Mouse (Mus musculus) large intestine, adult 2 months (tissue): ENCODE results near the gene Nat8l. TPM values are rescaled to one million over a fixed set of nuclear protein-coding genes. Genes with fewer than 3 reads are reported as not detected.
"Not testable (repeated sequence)": the region's sequence is repeated elsewhere in the genome, so short reads cannot be mapped to it uniquely, and the experiment has no call there.

ENCODE experiments used
- DNase-seq: peaks from one replicate; pipeline ENCODE4 v3.0.0-alpha.2; 2012; ENCODE audit warnings: low read depth, low spot score
- WGBS: fragments of 180-500 bp; shearing (Covaris S2); methylation state at CpG from one replicate; pipeline ENCODE4 v1.1.7; 2018; 5-methylcytosine and 5-hydroxymethylcytosine counted together
- polyA plus RNA-seq: library from polyadenylated mRNA; depleted of rRNA; stranded (reverse); fragments of >200 nt; gene quantifications from 2 replicates; pipeline ENCODE4 v1.2.3, GENCODE M21; 2012; rRNA removed

The Nat8l gene
- polyA plus RNA-seq = 0.47 and 0.61 TPM in 2 replicates

DNA sequence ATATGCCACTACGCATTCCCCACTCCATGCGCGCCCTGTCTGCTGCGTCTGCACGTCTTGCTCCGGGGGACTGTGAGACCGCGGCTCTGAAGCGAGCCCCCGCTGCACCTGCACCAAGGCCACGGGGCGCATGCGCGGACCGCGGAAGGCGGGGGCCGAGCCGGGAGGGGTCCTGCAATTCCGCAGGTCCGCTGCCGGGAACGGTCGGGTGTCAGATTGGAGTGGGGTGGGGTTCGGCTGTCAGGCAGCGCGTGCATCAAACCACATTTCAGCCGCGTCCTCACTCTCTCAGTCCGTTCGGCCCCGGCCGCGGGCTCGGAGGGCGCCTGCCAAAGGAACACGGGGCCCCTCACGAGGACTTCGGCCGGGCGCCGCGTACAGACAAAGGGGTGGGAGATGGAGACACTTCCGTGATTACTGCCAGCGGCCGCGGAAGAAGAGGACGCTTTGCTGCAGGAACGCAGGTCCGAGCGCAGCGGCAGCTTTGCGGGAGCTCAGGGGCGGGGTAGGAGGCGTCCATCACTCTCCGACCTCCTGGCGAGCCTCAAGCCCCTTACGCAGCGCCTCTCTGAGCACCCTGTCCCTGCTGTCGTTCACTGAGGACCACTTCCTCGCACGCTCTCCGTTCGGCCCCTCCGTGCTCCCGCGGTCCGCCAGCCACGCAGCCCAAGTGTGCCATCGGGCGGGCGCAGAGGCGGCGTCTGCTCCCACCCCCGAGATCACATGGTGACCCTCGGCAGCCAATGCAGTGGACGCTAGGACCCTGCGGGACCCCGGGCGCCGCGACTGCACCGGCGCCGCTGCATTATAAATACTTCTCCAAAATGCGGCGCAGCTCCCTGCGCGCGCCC lies at the start of gene Nat8l:
Nat8l (plus strand) TSS at position 142 of the 851 bp plus-strand sequence.
- WGBS = under 1% methylated on average over 89 of the region's 90 CpGs
- DNase-seq = no peak

DNA sequence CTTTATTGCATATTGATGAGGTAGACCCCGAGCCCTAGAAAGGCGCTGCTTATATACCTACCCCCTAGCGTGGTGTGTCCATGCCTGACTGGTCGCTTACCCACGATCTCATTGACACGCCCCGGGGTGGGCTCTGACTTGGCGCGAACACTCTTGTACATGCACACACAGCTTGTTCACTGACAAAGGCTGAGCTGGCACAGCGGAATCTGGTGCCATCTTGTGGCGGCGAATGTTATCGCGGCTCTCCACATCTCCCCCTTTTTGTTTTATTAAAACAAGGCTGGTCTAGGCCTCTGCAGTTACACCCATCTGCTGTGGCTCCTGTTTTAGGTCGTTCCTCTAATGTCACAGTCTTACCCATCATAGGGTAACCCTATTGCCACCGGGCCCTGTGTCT lies 48.7 kb upstream of the Nat8l start:
- WGBS = 88% methylated on average over 16 of the region's 16 CpGs

DNA sequence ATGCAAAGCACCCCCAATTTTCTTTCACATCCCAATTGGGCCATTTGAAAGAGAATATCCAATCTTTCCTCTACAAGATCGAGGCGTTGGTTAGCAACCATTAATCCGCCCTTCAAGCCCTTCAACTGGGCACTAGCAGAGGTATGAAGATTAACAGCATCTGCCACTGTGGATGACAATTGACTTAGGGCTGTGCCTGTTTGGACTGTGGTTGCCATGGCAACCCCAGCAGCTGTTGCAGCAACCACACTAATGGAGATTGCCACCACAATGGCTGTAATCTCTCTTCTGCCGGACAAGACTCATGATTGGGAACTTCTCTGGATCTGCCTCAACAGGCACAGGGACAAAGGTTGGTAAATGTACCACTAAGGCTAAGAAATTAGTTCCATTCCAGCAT lies 47.5 kb upstream of the Nat8l start:
- WGBS = 83% methylated on average over 4 of the region's 4 CpGs
- DNase-seq = no peak

More for the DNA sequence above, 48.7 kb upstream of the Nat8l start:
- not testable (repeated sequence) for DNase-seq

DNA sequence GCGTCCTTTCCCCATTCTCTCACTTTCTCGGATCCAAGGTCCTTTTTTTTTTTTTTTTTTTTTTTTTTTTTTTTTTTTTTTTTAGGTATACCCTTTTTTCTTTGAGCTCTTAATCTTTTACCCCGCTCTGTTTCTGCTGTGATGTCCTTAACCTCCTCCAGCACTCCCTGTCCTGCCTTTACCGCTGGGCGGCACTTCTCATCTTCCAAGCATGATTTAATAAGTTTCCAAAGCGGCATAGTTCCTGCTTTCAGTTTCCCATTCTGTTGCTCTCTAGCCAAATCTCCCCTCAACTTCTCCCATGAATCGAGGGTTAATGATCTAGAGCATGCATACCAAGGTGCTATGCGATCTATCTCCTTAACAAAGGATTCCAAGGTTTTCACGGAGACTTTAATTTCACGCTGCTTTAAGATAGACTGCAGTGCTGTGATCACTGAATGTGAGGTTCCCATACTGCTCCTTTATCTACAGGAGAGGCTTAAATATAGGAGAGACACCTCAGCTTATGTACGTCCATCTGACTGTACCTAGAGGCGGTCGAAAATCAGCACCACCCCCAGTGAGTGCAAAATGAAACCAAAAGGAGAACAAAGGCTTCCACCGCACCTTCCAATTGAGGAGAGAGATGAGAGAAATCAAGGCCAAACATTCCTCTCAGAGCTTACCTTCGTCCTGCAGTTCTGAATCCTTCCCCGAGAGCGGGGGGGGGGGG lies 42.2 kb upstream of the Nat8l start:
- WGBS = 85% methylated on average over 17 of the region's 17 CpGs
- DNase-seq = no peak

DNA sequence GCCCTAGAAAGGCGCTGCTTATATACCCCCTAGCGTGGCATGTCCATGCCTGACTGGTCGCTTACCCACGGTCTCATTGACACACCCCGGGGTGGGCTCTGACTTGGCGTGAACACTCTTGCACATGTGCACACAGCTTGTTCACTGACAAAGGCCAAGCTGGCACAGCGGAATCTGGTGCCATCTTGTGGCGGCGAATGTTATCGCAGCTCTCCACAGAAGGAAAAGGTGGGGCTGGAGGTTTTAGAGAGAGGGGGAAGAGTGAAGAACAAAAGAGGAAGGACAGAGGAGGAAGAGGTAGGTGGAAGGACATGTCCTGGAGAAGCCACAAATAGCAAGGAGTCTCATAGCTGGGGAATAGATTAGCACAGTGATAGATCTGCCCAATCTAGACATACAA lies 41.4 kb upstream of the Nat8l start:
- no peak for DNase-seq
- WGBS = 42% methylated on average over 10 of the region's 10 CpGs

DNA sequence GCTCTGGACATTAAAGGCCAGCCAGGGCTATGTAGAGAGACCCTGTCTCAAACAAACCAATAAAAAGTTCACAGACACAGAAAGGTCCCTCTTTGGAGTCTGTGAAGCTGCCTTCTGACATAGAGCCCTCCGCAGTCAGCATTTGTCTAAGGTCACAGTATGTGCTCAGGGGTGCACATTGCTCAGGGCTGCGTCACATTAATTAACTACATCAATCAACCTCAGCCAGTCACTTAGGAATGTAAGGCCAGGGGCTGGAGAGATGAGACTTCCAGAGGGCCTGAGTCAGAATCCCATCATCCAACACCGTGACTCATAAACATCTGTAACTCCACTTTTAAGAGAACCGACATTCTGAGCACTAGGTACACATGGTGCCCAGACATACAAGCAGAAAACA lies 39.9 kb upstream of the Nat8l start:
- DNase-seq = no peak
- 82% methylated on average over 4 of the region's 4 CpGs for WGBS

DNA sequence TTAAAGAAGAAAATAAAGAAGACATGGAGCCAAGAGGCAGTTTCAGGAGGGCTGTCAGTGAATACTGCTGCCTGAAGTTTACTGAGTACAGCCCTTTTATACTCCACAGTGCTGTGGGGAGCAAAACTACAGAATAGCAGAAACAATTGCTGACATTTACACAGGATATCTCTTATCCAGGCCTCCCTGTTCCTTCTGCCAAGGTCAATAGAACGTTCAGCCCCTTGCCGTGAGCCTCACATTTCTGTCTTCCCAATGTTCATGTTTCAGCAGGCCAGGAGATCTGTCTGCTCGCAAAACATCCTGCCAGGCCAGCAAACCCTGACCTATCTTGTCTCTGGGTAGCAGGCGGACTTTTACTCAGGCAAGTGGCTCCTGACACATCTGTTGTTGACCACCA lies 36.4 kb upstream of the Nat8l start:
- 66% methylated on average over 4 of the region's 4 CpGs for WGBS
- DNase-seq = no peak

DNA sequence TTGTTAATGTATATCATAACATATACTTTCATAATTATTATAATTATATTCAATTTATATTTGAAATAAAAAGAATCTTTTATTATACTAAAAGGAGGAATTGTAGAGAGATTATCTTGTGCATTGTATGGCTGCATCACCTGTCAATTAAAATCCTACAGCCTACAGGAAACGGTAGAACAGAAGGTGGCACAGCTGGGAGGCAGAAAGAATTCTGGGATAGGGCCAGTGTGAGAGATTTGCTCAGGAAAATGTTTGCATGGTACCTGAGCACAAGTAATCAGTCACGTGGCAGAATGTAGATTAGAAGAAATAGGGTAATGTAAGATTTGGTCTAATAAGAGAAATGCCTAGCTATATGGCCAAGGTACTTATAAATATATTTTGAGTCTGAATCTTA lies 21.0 kb upstream of the Nat8l start:
- 53% methylated on average over 2 of the region's 2 CpGs for WGBS

DNA sequence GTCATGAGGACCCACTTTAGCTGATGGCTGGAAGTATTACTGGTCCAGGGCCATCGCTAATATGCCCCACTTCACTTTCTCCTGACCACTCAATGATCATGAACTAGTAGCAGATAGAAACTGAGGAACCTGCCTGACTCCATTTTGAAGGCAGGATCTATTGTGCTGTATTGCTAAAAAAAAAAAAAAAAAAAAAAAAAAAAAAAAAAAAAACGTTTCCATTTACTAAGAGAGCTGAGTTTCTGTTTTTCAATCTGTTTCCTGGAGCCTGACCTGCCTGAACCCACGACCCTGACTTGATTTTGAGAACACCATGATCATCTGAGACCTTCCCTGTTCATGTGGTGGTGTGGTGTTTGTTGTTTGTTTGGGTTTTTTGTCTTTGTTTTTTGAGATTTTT lies 19.5 kb upstream of the Nat8l start:
- DNase-seq = no peak
- WGBS = 30% methylated on average over 3 of the region's 3 CpGs

More for the DNA sequence above, 21.0 kb upstream of the Nat8l start:
- DNase-seq = no peak

DNA sequence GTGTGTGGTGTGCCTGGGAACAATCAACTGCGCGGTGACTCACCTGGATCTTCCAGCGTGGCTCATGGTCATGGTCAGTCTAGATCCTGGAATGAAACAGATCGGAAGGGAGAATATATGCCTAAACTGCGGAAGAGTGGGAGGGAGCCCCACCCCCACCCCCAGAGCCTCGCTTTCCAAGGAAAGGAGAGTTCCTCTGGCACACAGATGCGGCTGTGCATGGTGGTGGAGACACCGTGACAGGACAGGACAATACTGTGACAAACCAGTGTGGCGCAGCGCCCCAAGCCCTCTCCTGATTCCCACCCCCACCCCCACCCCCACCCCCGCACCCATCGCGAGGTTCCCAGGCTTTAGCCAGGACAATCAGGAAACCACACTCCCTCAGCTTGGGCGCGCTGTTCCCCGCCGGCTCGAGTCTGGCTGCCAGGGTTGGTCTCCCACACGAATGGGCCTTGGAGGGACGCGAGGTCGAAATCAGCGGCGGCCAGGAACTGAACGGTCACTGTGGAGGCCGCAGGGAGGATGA lies 13.0 kb upstream of the Nat8l start:
- WGBS = 6% methylated on average over 26 of the region's 26 CpGs
- DNase-seq = no peak

DNA sequence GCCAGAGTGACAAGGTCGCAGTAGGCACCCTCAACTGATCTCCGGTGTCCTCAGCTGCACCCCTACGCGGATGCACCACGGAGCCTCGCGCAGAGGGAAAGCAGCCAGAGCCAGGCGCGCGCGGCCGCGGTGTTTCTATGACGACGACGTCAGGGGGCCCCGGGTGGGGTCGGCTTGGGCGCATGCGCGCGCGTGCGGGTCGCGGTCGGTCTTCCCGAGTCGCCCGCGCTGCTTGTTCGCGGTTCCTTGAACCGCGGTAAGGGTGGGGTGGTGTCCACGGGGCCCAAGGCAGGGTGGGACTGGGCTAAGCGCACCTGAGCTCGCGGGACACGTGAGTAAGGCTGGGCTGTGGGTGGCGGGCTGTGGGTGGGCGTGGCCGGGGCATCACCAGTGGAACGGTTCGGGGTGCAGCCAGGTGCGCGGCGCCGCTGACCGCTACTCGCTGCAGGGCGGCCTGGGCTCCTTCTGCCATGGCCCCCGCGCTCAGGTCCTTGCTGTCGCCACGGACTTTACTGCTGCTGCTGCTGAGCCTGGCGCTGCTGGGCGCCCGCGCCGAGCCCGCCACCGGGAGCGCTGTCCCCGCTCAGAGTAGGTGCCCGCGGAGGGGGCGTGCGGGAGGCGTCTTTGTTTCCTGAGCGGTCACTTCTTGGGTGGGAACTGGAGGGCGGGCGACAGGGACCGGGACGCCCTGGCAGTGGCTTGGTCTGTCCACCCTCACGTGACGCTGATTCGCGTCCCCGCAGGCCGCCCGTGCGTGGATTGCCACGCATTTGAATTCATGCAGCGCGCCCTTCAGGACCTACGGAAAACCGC lies 12.3 kb upstream of the Nat8l start, which contains the start of gene Gm1673:
Gm1673 (plus strand) TSS at position 125 of the 813 bp plus-strand sequence.
- no peak for DNase-seq
- under 1% methylated on average over 88 of the region's 88 CpGs for WGBS

DNA sequence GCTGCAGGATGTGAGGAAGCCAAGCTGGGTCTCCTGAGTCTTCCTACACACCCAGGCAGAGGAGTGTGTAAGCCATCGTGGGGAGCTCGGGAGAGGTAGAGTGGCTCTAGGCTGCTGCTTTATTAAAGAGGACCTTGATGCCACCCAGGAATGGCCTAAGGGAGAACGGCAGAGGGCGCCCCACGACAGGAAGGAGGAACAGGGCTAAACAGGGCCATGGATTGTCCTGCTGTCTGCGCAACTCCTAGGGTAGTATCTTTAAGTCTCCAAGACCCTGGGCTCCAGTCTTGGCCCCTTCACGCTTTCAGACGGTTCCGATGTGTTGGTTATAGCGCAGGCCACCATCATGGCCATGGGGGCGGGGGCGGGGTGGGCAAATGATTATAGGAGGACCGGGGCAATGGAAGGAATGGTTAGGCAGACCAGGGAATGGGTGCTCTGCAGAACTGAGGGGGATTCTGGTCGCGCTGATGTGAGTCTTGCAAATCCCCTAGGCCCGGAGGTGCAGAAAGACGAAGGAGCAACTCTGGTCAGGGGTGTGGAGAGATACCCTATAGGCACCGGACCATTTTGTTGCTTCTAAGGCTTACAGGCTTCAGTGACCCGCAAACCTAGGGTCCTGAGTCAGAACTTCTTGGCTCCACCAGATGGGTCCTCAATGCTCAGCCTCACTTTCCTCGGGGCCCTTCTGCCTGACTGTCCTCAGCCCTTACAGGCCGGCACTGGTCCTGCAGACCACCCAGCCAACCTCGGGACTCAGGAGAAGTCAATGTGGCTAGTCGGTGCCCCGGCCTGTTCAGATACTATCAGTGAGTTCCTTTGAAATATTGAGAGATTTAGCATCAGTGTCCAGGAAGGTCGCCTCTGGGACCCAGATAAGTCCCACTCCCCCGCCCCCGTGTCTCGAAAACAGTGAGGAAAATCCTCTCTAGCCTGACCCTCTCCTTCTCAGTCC lies 836 bp upstream of the Nat8l start:
- no peak for DNase-seq
- 41% methylated on average over 28 of the region's 28 CpGs for WGBS

DNA sequence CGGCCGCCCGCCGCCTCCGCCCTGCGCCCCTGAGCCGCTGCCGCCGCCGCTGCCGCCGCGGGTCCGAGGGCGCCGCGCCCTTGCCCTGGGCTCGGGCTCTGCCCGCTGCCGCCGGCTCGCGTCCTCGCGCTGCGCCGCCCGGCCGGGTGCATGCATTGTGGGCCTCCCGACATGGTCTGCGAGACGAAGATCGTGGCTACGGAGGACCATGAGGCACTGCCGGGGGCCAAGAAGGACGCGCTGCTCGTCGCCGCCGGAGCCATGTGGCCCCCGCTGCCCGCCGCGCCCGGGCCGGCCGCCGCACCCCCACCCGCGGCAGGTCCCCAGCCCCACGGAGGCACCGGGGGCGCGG lies 886 bp downstream of the Nat8l start:
- WGBS = 2% methylated on average over 54 of the region's 55 CpGs
- no peak for DNase-seq

DNA sequence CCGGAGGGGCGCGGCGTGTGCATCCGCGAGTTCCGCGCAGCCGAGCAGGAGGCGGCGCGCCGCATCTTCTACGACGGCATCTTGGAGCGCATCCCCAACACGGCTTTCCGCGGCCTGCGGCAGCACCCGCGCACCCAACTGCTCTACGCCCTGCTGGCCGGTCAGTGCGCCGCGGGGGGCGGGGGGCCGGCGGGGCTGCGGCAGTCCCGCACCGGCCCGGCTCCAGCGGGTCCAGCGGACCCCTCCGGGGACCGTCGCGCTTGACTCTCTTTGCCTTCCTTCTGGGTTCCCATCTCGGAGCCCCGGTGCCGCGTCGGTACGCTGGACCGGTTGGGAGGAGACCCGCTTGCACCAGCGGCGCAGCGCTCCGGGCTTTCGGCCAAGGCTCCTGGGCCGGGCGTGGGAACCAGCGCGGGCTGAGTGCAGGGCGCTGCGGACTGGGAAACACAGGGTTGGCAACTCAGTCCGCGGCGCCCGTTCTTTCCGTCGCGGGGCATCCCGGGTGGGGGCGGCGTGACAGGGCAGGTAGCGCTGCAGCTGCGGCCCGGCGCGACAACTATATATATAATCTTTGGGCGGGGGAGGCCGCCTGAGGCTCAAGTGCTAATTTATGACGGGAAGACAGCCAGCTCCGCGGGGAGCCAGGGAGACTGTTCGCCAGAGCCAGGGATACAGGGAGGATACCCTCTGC lies 1.4 kb downstream of the Nat8l start:
- DNase-seq = no peak
- WGBS = 2% methylated on average over 80 of the region's 80 CpGs

DNA sequence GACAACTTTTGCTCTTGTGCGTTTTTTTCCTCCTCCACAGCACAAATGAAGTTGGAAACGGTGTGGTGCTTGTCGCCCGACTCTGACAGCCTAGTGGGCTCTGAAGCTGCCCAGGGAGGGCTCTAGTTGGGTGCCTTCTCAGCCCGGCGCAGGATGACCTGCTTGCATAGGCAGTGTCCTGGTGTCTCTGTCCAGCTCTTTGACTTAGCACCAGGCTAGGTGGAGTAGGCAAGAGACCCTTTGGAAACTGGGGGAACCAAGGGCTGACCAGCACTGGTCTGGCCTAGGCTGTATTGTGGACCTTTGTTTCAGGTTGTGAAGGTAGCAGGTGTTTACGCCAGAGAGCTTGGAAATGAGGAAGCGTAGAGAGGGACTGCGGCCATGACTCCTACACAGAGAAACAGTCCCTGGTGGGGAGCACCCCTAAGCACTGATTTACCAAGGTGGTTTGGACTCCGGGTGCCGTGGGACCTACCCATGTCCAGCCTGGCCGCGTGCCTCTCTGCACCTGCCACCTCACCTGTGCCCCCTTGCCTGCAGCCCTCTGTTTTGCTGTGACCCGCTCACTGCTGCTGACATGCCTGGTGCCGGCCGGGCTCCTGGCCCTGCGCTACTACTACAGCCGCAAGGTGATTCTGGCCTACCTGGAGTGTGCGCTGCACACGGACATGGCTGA lies 2.2 kb downstream of the Nat8l start:
- DNase-seq = no peak
- 74% methylated on average over 20 of the region's 20 CpGs for WGBS

DNA sequence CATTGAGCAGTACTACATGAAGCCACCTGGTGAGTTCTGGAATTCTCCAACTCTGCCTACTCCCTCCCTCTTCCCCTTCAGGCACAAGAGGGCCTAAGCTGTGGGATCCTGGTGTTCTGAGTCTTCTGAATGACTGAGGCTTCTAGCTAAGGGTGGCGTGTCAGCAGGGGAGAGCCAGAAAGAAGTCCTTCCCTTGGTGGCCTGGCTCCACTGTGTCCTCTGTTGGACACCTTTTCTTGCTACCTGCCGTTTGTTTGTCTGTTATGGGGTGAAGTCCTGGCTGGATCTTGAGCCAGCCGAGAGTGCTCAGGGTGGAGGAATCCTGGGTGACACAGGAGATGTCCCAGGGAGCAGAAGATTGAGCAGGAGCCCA lies 2.7 kb downstream of the Nat8l start:
- WGBS = 92% methylated on average over 3 of the region's 3 CpGs
- no peak for DNase-seq

DNA sequence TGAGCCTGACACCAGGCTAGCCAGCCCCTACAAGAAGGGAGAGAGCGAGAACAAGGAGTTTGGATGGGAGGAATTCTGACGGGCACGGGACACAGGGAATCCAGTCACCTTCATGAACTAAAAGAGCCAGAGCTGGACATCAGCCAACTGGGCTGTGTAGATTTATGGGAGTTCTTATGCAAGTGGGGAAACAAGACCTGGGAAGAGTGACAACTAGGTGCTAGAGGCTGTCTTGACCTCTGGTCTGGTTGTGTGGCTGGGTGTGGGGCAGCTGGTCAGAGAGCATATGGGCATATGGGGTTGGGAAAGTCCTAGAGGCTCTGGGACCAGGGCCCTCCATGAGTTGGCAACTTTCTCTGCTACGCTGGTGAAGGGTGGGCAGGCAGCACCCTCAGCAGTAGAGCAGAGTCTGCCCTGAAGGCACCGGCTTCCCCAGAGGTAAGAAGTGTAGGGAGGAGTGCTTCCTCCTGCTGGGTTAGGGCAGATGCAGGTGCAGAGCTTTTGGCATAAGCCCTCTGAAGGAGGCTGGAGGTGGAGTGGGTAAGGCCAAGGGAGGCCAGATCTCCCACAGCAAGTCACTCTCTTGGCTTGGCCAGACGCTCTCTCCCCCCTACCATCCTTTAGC lies 3.8 kb downstream of the Nat8l start:
- no peak for DNase-seq
- 58% methylated on average over 6 of the region's 6 CpGs for WGBS
